Mouse (Mus musculus) embryo, embryonic 11.5 days (tissue): ENCODE results near the gene Nr2e1.

Source experiments
- DNase-seq: peaks from one replicate; pipeline ENCODE4 v3.0.0-alpha.2; 2012; ENCODE audit warnings: low read depth, low spot score

The Nr2e1 gene

GRCm38 (mm10) chr10:42587961-42588750 lies 4.7 kb upstream of the Nr2e1 start:
- DNase-seq, result no peak

GRCm38 (mm10) chr10:42585596-42586305 lies 2.3 kb upstream of the Nr2e1 start:
- DNase-seq, result no peak

GRCm38 (mm10) chr10:42585156-42585555 lies 1.7 kb upstream of the Nr2e1 start:
- no peak for DNase-seq

GRCm38 (mm10) chr10:42584436-42584983 lies 1.1 kb upstream of the Nr2e1 start:
- DNase-seq, result no peak

GRCm38 (mm10) chr10:42583902-42584435 lies 537 bp upstream of the Nr2e1 start:
- no peak for DNase-seq

GRCm38 (mm10) chr10:42582566-42583110 lies 794 bp downstream of the Nr2e1 start:
- no peak for DNase-seq

GRCm38 (mm10) chr10:42581694-42582565 lies 1.5 kb downstream of the Nr2e1 start:
- no peak for DNase-seq

GRCm38 (mm10) chr10:42580951-42581277 lies 2.5 kb downstream of the Nr2e1 start:
- DNase-seq, result no peak

- no peak for DNase-seq
Measured at GRCm38 (mm10) chr10:42580131-42580950, 3.1 kb downstream of the Nr2e1 start.

- DNase-seq, result no peak
Measured at GRCm38 (mm10) chr10:42579475-42580130, 3.8 kb downstream of the Nr2e1 start.

- no peak for DNase-seq
Measured at GRCm38 (mm10) chr10:42578698-42579474, 4.5 kb downstream of the Nr2e1 start.

GRCm38 (mm10) chr10:42578281-42578675 lies 5.2 kb downstream of the Nr2e1 start:
- DNase-seq, result no peak

- DNase-seq, result no peak
Measured at GRCm38 (mm10) chr10:42577525-42578280, 5.7 kb downstream of the Nr2e1 start.

- DNase-seq, result no peak
Measured at GRCm38 (mm10) chr10:42574639-42575038, 8.8 kb downstream of the Nr2e1 start.

GRCm38 (mm10) chr10:42572971-42573370 lies 10.5 kb downstream of the Nr2e1 start:
- DNase-seq, result no peak

- DNase-seq, result no peak
Measured at GRCm38 (mm10) chr10:42572567-42572966, 10.9 kb downstream of the Nr2e1 start.

- no peak for DNase-seq
Measured at GRCm38 (mm10) chr10:42562272-42562671, 21.2 kb downstream of the Nr2e1 start.

GRCm38 (mm10) chr10:42559581-42560200 lies 23.7 kb downstream of the Nr2e1 start:
- no peak for DNase-seq
